ENCODE assay signal across 9 mouse cellular contexts in genomic region chr11:55023049-55023564, GRCm38 (mm10). TPM values are rescaled to one million over a fixed set of nuclear protein-coding genes. Genes with fewer than 3 reads are reported as not detected.
DNase-seq lines count a peak whose midpoint lies in the region; ATAC-seq and TF ChIP-seq lines count a peak whose summit lies in the region.
"Had no signal": no experiment of that assay in that cellular context is flagged by ENCODE, and none has a peak within 500 bp of the region (broad histone marks: within the 10 kb centered on the region; RNA-seq: fewer than 3 reads in every experiment).

No protein-coding gene starts in this region.

- H3K27ac ChIP-seq in forebrain, embryonic 13.5 days = peak overlapping the region; percentile 95
- peak overlapping the region; percentile 93 for H3K27ac ChIP-seq in heart, postnatal 0 days (ENCODE audit: low read depth)
- peak overlapping the region; percentile 99 for H3K27ac ChIP-seq in lung, embryonic 14.5 days (ENCODE audit: low read depth)
- peak overlapping the region; percentile 86 for H3K27ac ChIP-seq in neural tube, embryonic 15.5 days (replicated peaks)

- H3K4me3 ChIP-seq in forebrain, embryonic 13.5 days = no peak overlapping the region
- no peak overlapping the region for H3K4me3 ChIP-seq in heart, postnatal 0 days (ENCODE audit: low read depth, low read length)
- peak overlapping the region; percentile 3; the same call in 1 of the 2 replicates for H3K4me3 ChIP-seq in lung, embryonic 14.5 days (ENCODE audit: low read depth, low read length)
- no peak overlapping the region for H3K4me3 ChIP-seq in neural tube, embryonic 15.5 days (replicated peaks)

- no peaks in the 10 kb centered on the region for H3K36me3 ChIP-seq in forebrain, embryonic 13.5 days (ENCODE audit: poor library complexity, severe bottlenecking)
- H3K36me3 ChIP-seq in heart, postnatal 0 days (replicated peaks; ENCODE audit: control insufficient read depth, insufficient read depth, low read length) = peaks cover 43% of the 10 kb centered on the region
- peaks cover 50% of the 10 kb centered on the region for H3K36me3 ChIP-seq in lung, embryonic 14.5 days (ENCODE audit: insufficient read depth)
- H3K36me3 ChIP-seq in neural tube, embryonic 15.5 days = no peaks in the 10 kb centered on the region

- no peaks in the 10 kb centered on the region for H3K9me3 ChIP-seq in forebrain, embryonic 13.5 days (replicated peaks)
- no peaks in the 10 kb centered on the region for H3K9me3 ChIP-seq in heart, postnatal 0 days (replicated peaks; ENCODE audit: control insufficient read depth, low read length)
- H3K9me3 ChIP-seq in lung, embryonic 14.5 days (ENCODE audit: low read depth, low read length) = no peaks in the 10 kb centered on the region
- no peaks in the 10 kb centered on the region for H3K9me3 ChIP-seq in neural tube, embryonic 15.5 days (replicated peaks)

- H3K4me1 ChIP-seq in forebrain, embryonic 13.5 days = peaks cover 49% of the 10 kb centered on the region
- peaks cover 89% of the 10 kb centered on the region for H3K4me1 ChIP-seq in heart, postnatal 0 days (ENCODE audit: control insufficient read depth, insufficient read depth)
- H3K4me1 ChIP-seq in lung, embryonic 14.5 days (ENCODE audit: insufficient read depth) = peaks cover 42% of the 10 kb centered on the region
- peaks cover 60% of the 10 kb centered on the region for H3K4me1 ChIP-seq in neural tube, embryonic 15.5 days

- peak overlapping the region; percentile 21; the same call in 1 of the 2 replicates for H3K9ac ChIP-seq in forebrain, embryonic 13.5 days
- H3K9ac ChIP-seq in heart, postnatal 0 days (replicated peaks; ENCODE audit: low read depth, low read length) = peak overlapping the region; percentile 8
- H3K9ac ChIP-seq in lung, embryonic 14.5 days = peak overlapping the region; percentile 33
- no peak overlapping the region; the same call in 1 of the 2 replicates for H3K9ac ChIP-seq in neural tube, embryonic 15.5 days (replicated peaks)

- peak overlapping the region; percentile 38 for H3K4me2 ChIP-seq in forebrain, embryonic 13.5 days
- peak overlapping the region; percentile 30 for H3K4me2 ChIP-seq in heart, postnatal 0 days (ENCODE audit: low read depth, low read length)
- H3K4me2 ChIP-seq in lung, embryonic 14.5 days = peak overlapping the region; percentile 48
- peak overlapping the region; percentile 13 for H3K4me2 ChIP-seq in neural tube, embryonic 15.5 days

- no peak for TF ChIP-seq CTCF in heart, postnatal 0 days (IDR thresholded peaks at IDR 0.05; ENCODE audit: low read depth)
- TF ChIP-seq CTCF in lung, embryonic 14.5 days (IDR thresholded peaks at IDR 0.05; ENCODE audit: low read depth) = no peak

- peak; percentile 89 for ATAC-seq in forebrain, embryonic 13.5 days
- ATAC-seq in heart, postnatal 0 days (ENCODE audit: insufficient read depth, low read depth) = peak; percentile 83
- peak; percentile 93 for ATAC-seq in lung, embryonic 14.5 days (ENCODE audit: insufficient read depth)
- ATAC-seq in neural tube, embryonic 15.5 days (ENCODE audit: low FRiP score) = peak; percentile 79
- ATAC-seq: Patski had no signal

- DNase-seq in 416B (ENCODE audit: low read depth) = peak; percentile 91
- peak; percentile 50 to 65 for DNase-seq in adrenal gland, postnatal 4 days (ENCODE audit: low spot score in 2 of 2)
- DNase-seq in heart, postnatal 0 days (ENCODE audit: low spot score) = peak; percentile 94
- peak; percentile 87 to 89 for DNase-seq in kidney, postnatal 25 days
- peak; percentile 98 for DNase-seq in lung, embryonic 14.5 days
- DNase-seq in testis, postnatal 10 days (ENCODE audit: low spot score) = peak; percentile 92

- no peaks in the 10 kb centered on the region for H3K27me3 ChIP-seq in forebrain, embryonic 13.5 days
- H3K27me3 ChIP-seq in heart, postnatal 0 days (ENCODE audit: control insufficient read depth, insufficient read depth, low read length) = no peaks in the 10 kb centered on the region
- no peaks in the 10 kb centered on the region for H3K27me3 ChIP-seq in lung, embryonic 14.5 days (ENCODE audit: insufficient read depth, low read length)
- H3K27me3 ChIP-seq in neural tube, embryonic 15.5 days (replicated peaks) = no peaks in the 10 kb centered on the region
- H3K27me3 ChIP-seq: Patski had no signal

- 8% methylated on average over 10 of the region's 10 CpGs for WGBS in forebrain, embryonic 13.5 days
- 0% methylated on average over 10 of the region's 10 CpGs for WGBS in heart, postnatal 0 days
- under 1% methylated on average over 10 of the region's 10 CpGs for WGBS in lung, embryonic 14.5 days
- WGBS in neural tube, embryonic 15.5 days = 9% methylated on average over 10 of the region's 10 CpGs

- peak; percentile 83; the same call in 1 of the 2 replicates for TF ChIP-seq EP300 in heart, postnatal 0 days (IDR thresholded peaks at IDR 0.05; ENCODE audit: low read depth)

RNA-seq across cellular contexts. Expression of gene Anxa6, which starts 10.1 kb away (rescaled TPM):
- total RNA-seq in adrenal gland, postnatal 4 days (2021) = 100 to 1,000 TPM; 169 to 172 TPM
- polyA plus RNA-seq in forebrain, embryonic 13.5 days (2015; fragmentation: Nextera tagmentation; extraction: Ambion mirVana) = 28.2 and 29.6 TPM in 2 replicates
- total RNA-seq in heart, postnatal 0 days (2014; rRNA removed; ENCODE audit: low replicate concordance) = 306 and 424 TPM in 2 replicates
- 250 and 254 TPM in 2 replicates for polyA plus RNA-seq in heart, postnatal 0 days (2015; fragmentation: Nextera tagmentation; extraction: Ambion mirVana)
- 406 and 411 TPM in 2 replicates for polyA plus RNA-seq in lung, embryonic 14.5 days (2014; fragmentation: Nextera tagmentation; extraction: Ambion mirVana)
- 98.4 and 142 TPM in 2 replicates for polyA plus RNA-seq in neural tube, embryonic 15.5 days (2015; fragmentation: Nextera tagmentation; extraction: Ambion mirVana)

RNA-seq across cellular contexts. Expression of gene Ccdc69, which starts 54.8 kb away (rescaled TPM):
- total RNA-seq in adrenal gland, postnatal 4 days (2021) = 1 to 10 TPM; 4.9 to 5.0 TPM
- 0.23 and 0.43 TPM in 2 replicates for polyA plus RNA-seq in forebrain, embryonic 13.5 days (2015; fragmentation: Nextera tagmentation; extraction: Ambion mirVana)
- total RNA-seq in heart, postnatal 0 days (2014; rRNA removed; ENCODE audit: low replicate concordance) = 17.6 and 22.2 TPM in 2 replicates
- 22.0 and 22.3 TPM in 2 replicates for polyA plus RNA-seq in heart, postnatal 0 days (2015; fragmentation: Nextera tagmentation; extraction: Ambion mirVana)
- polyA plus RNA-seq in lung, embryonic 14.5 days (2014; fragmentation: Nextera tagmentation; extraction: Ambion mirVana) = 1.9 and 2.4 TPM in 2 replicates
- 0.56 and 2.7 TPM in 2 replicates for polyA plus RNA-seq in neural tube, embryonic 15.5 days (2015; fragmentation: Nextera tagmentation; extraction: Ambion mirVana)
- polyA plus RNA-seq: Patski had no signal
